Mouse (Mus musculus) gastrocnemius, adult 2 months (tissue): ENCODE data around the gene Nhsl2. TPM values are rescaled to one million over a fixed set of nuclear protein-coding genes. Genes with fewer than 3 reads are reported as not detected.

Source experiments
- DNase-seq: peaks from one replicate; pipeline ENCODE4 v3.0.0; 2022
- H3K27ac ChIP-seq: fragments of 200-600 bp; 2 replicates; pipeline ENCODE4 v1.8.1; 2022; ENCODE audit warnings: mild to moderate bottlenecking
- H3K4me3 ChIP-seq: fragments of 200-600 bp; 2 replicates; pipeline ENCODE4 v1.8.1; 2022; ENCODE audit warnings: mild to moderate bottlenecking, moderate library complexity
- CTCF ChIP-seq: fragments of 200-600 bp; IDR thresholded peaks from 2 replicates; pipeline ENCODE4 v1.8.1; 2022; ENCODE audit warnings: antibody characterized with exemption, mild to moderate bottlenecking, moderate library complexity
- intact Hi-C: fragments of 180-260 bp; cut with DNase I; formaldehyde crosslinking; loops from one replicate; pipeline ENCODE4 v1.15.1; 2025
- total RNA-seq, 2 experiments: library from RNA; stranded (reverse); gene quantifications; 2 replicates each; pipeline ENCODE4 v1.2.3; 2021

Nhsl2 gene
- total RNA-seq, 2 experiments from 2014 or later = 1.4 to 2.4 TPM

- DNase-seq = no peak
- no peak for TF ChIP-seq CTCF
- H3K27ac ChIP-seq = no peak overlapping the region
- H3K4me3 ChIP-seq = no peak overlapping the region
- intact Hi-C loops = no loop called here
Observed at GRCm38 (mm10) chrX:102007935-102008334, 158.8 kb downstream of the Nhsl2 start.

- intact Hi-C loops = no loop called here
- TF ChIP-seq CTCF = no peak
- peak overlapping the region; percentile 60 for H3K4me3 ChIP-seq
- DNase-seq = peak; percentile 18
- peak overlapping the region; percentile 66 for H3K27ac ChIP-seq
Observed at GRCm38 (mm10) chrX:102017213-102017923, 168.2 kb downstream of the Nhsl2 start.

- no peak for TF ChIP-seq CTCF
- peak overlapping the region; percentile 28; the same call in 1 of the 2 replicates for H3K27ac ChIP-seq
- intact Hi-C loops = no loop called here
- no peak for DNase-seq
- peak overlapping the region; percentile 60 for H3K4me3 ChIP-seq
Observed at GRCm38 (mm10) chrX:102018890-102019289, 169.7 kb downstream of the Nhsl2 start.

- intact Hi-C loops = no loop called here
- DNase-seq = peak; percentile 18
- Histone ChIP-seq H3K4me3 (peak overlapping the region; percentile 3), H3K27ac (peak overlapping the region; percentile 40)
- TF ChIP-seq CTCF = no peak
Observed at GRCm38 (mm10) chrX:102019471-102020240, 170.5 kb downstream of the Nhsl2 start.

GRCm38 (mm10) chrX:102024976-102025375 lies 175.8 kb downstream of the Nhsl2 start:
- Histone ChIP-seq H3K27ac (no peak overlapping the region), H3K4me3 (no peak overlapping the region)
- no peak for DNase-seq
- intact Hi-C loops = no loop called here
- TF ChIP-seq CTCF = no peak

GRCm38 (mm10) chrX:102031851-102032250 lies 182.7 kb downstream of the Nhsl2 start:
- H3K27ac ChIP-seq = no peak overlapping the region
- H3K4me3 ChIP-seq = no peak overlapping the region
- no peak for TF ChIP-seq CTCF
- DNase-seq = peak; percentile 54
- intact Hi-C loops = no loop called here

- no peak for TF ChIP-seq CTCF
- DNase-seq = no peak
- Histone ChIP-seq H3K4me3 (no peak overlapping the region), H3K27ac (no peak overlapping the region)
- intact Hi-C loops = no loop called here
Observed at GRCm38 (mm10) chrX:102032431-102032830, 183.2 kb downstream of the Nhsl2 start.

GRCm38 (mm10) chrX:102033566-102033965 lies 184.4 kb downstream of the Nhsl2 start:
- TF ChIP-seq CTCF = no peak
- intact Hi-C loops = no loop called here
- H3K27ac ChIP-seq = no peak overlapping the region
- H3K4me3 ChIP-seq = no peak overlapping the region
- no peak for DNase-seq

GRCm38 (mm10) chrX:102035671-102036070 lies 186.5 kb downstream of the Nhsl2 start:
- TF ChIP-seq CTCF = no peak

GRCm38 (mm10) chrX:102036866-102037361 lies 187.7 kb downstream of the Nhsl2 start:
- Histone ChIP-seq H3K27ac (peak overlapping the region; percentile 24), H3K4me3 (no peak overlapping the region)
- DNase-seq = peak; percentile 31
- intact Hi-C loops = no loop called here
- no peak for TF ChIP-seq CTCF

More at GRCm38 (mm10) chrX:102035671-102036070, 186.5 kb downstream of the Nhsl2 start:
- no peak overlapping the region for H3K4me3 ChIP-seq
- intact Hi-C loops = no loop called here
- DNase-seq = no peak
- no peak overlapping the region for H3K27ac ChIP-seq

GRCm38 (mm10) chrX:102037506-102037905 lies 188.3 kb downstream of the Nhsl2 start:
- DNase-seq = peak; percentile 48
- no peak for TF ChIP-seq CTCF
- Histone ChIP-seq H3K27ac (peak overlapping the region; percentile 24), H3K4me3 (no peak overlapping the region)
- intact Hi-C loops = no loop called here

GRCm38 (mm10) chrX:102041562-102041961 lies 192.4 kb downstream of the Nhsl2 start:
- no peak overlapping the region for H3K27ac ChIP-seq
- H3K4me3 ChIP-seq = no peak overlapping the region
- no peak for DNase-seq
- TF ChIP-seq CTCF = no peak
- intact Hi-C loops = no loop called here

GRCm38 (mm10) chrX:102042386-102042785 lies 193.2 kb downstream of the Nhsl2 start:
- no peak for DNase-seq
- no peak overlapping the region for H3K4me3 ChIP-seq
- intact Hi-C loops = no loop called here
- no peak overlapping the region for H3K27ac ChIP-seq
- TF ChIP-seq CTCF = no peak
